Mouse (Mus musculus): ENCODE data around the gene Pawr. TPM values are rescaled to one million over a fixed set of nuclear protein-coding genes. Genes with fewer than 3 reads are reported as not detected.

The Pawr gene
- polyA plus RNA-seq, 1 experiment, result 2.2 TPM

DNA sequence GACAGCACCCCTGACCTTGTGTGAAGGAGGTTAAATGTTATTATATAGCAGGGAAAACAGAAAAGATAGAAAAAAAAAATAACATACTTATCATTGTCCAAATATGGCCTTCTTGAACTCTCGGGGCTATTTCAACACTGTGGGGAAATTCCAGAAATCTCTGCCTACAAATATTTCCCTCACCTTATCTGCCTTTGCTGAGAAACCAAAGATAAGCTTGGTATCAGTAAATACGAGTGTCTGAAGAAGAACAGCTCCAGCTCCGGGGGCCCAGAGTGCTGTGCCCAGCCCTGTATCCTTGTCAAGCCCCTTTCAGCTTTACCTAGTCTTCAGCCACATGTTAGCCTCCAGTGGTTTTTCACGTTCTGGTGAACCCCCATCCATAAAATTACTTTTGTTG lies 113.2 kb downstream of the Pawr start:
- Histone ChIP-seq H3K4me1 (peaks cover 19% of the 10 kb centered on the region), H3K36me3 (replicated peaks; ENCODE audit: low read length) (no peaks in the 10 kb centered on the region), H3K27me3 (replicated peaks) (peaks cover 2% of the 10 kb centered on the region), H3K9me3 (no peaks in the 10 kb centered on the region), H3K4me3 (replicated peaks) (no peak overlapping the region)
- no peak for TF ChIP-seq FLI1 (IDR thresholded peaks at IDR 0.05; ENCODE audit: low read length)
- no peak for TF ChIP-seq GATA1 (IDR thresholded peaks at IDR 0.05; ENCODE audit: borderline replicate concordance, low read length)

- Histone ChIP-seq H3K4me3 (replicated peaks) (no peak overlapping the region), H3K27me3 (replicated peaks) (peaks cover 2% of the 10 kb centered on the region), H3K9me3 (no peaks in the 10 kb centered on the region), H3K4me1 (peaks cover 19% of the 10 kb centered on the region), H3K36me3 (replicated peaks; ENCODE audit: low read length) (no peaks in the 10 kb centered on the region)
- TF ChIP-seq GATA1 (IDR thresholded peaks at IDR 0.05; ENCODE audit: borderline replicate concordance, low read length), result no peak
- no peak for TF ChIP-seq FLI1 (IDR thresholded peaks at IDR 0.05; ENCODE audit: low read length)
These were observed 113.7 kb downstream of the Pawr start for GRCm38 (mm10) chr10:108445606-108446005.

DNA sequence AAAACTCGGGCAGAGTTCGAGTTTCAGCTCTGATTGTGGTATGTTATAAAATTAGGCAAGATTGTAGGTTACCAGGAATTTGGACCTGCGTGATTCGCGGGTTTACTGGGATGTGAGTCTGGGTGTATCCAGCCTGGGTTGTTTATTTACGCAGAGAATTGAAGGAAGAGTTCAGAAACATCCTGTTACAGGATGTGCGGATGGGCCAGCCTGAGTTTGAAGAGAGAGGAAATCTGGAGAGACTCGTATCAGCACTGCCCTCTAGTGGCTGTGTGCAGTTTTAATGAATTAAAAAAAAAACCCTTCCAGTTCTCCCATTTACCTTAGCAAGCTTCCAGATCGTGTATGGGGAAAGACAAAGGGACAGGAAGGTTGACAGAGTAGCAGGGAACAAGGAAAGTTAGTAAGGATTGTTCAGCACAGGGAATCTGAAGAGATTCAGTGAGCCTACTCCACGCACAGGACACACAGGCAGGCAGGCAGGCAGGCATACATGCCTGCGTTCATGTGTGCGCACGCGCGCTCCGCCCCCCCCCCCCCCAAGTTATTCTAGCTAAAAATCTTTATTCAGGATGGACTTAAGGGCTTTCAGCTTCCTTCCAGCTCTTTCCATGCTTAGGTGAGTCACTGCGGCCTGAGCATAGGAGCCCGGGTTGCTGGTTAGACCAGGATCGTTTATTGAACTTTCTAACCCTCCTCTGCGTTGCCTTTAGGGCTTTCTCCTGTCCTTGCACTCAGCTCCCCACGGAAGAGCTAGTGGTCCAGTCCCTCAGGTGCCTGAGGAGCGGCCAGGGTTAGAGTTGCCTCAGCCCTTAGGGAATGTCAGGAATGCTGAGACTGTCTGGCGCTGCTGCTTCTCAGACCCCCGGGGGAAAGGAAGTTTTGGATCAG lies 114.4 kb downstream of the Pawr start:
- Histone ChIP-seq H3K4me1 (peaks cover 19% of the 10 kb centered on the region), H3K4me3 (replicated peaks) (peak overlapping the region; percentile 91), H3K27me3 (replicated peaks) (peaks cover 2% of the 10 kb centered on the region), H3K36me3 (replicated peaks; ENCODE audit: low read length) (no peaks in the 10 kb centered on the region), H3K9me3 (no peaks in the 10 kb centered on the region)
- TF ChIP-seq GATA1 (IDR thresholded peaks at IDR 0.05; ENCODE audit: borderline replicate concordance, low read length), result no peak
- no peak for TF ChIP-seq FLI1 (IDR thresholded peaks at IDR 0.05; ENCODE audit: low read length)

GRCm38 (mm10) chr10:108447211-108447610 lies 115.3 kb downstream of the Pawr start:
- no peaks in the 10 kb centered on the region for H3K9me3 ChIP-seq
- TF ChIP-seq GATA1 (IDR thresholded peaks at IDR 0.05; ENCODE audit: borderline replicate concordance, low read length), result no peak
- TF ChIP-seq FLI1 (IDR thresholded peaks at IDR 0.05; ENCODE audit: low read length), result no peak

GRCm38 (mm10) chr10:108448421-108448820 lies 116.5 kb downstream of the Pawr start:
- H3K9me3 ChIP-seq, result no peaks in the 10 kb centered on the region
- no peak for TF ChIP-seq GATA1 (IDR thresholded peaks at IDR 0.05; ENCODE audit: borderline replicate concordance, low read length)
- TF ChIP-seq FLI1 (IDR thresholded peaks at IDR 0.05; ENCODE audit: low read length), result no peak
- peaks cover 19% of the 10 kb centered on the region for H3K4me1 ChIP-seq
- peaks cover 2% of the 10 kb centered on the region for H3K27me3 ChIP-seq (replicated peaks)
- H3K4me3 ChIP-seq (replicated peaks), result no peak overlapping the region
- no peaks in the 10 kb centered on the region for H3K36me3 ChIP-seq (replicated peaks; ENCODE audit: low read length)

More at GRCm38 (mm10) chr10:108447211-108447610, 115.3 kb downstream of the Pawr start:
- Histone ChIP-seq H3K4me3 (replicated peaks) (no peak overlapping the region), H3K36me3 (replicated peaks; ENCODE audit: low read length) (no peaks in the 10 kb centered on the region), H3K27me3 (replicated peaks) (peaks cover 2% of the 10 kb centered on the region), H3K4me1 (peaks cover 19% of the 10 kb centered on the region)

DNA sequence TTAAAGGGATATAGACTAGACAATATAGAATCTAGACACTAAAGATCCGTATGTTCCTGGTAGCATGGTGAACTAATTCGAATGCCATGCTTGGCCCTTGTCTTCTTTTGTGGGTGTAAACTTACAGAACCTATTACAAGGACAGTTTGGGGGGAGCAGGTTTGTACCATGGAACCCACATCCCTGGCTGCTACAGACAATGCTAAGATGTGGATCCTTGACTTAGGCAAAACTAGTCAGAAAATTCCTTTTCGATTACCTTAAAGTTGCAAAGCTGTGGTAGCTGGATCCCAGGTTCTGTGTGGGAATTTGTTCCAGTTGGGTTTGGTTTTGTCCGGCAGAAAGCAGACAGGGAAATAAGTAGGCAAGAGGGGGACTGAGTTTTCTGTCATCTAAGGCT lies 118.5 kb downstream of the Pawr start:
- H3K27me3 ChIP-seq (replicated peaks), result peaks cover 2% of the 10 kb centered on the region
- peaks cover 19% of the 10 kb centered on the region for H3K4me1 ChIP-seq
- no peak overlapping the region for H3K4me3 ChIP-seq (replicated peaks)
- TF ChIP-seq GATA1 (IDR thresholded peaks at IDR 0.05; ENCODE audit: borderline replicate concordance, low read length), result no peak
- no peak for TF ChIP-seq FLI1 (IDR thresholded peaks at IDR 0.05; ENCODE audit: low read length)
- H3K36me3 ChIP-seq (replicated peaks; ENCODE audit: low read length), result no peaks in the 10 kb centered on the region
- H3K9me3 ChIP-seq, result no peaks in the 10 kb centered on the region

DNA sequence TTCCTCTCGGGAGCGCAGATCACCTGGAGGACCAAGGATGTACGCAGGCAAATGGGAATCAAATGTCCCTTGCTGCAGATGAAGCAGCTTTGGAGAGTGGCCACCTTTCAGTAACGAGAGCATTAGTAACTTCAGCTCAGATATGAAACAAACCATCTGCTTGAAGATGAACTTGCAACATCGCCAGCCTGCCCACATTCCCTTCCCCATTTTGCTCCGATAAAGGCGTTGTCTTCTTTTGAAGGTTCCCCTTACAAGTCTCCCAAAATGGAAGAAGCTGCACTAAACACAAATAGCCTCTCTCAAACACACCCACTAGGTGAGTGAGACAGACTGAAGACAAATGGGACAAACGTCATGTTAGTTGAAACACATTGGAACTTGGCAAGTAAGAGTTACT lies 119.6 kb downstream of the Pawr start:
- no peaks in the 10 kb centered on the region for H3K36me3 ChIP-seq (replicated peaks; ENCODE audit: low read length)
- H3K27me3 ChIP-seq (replicated peaks), result peaks cover 2% of the 10 kb centered on the region
- no peak for TF ChIP-seq GATA1 (IDR thresholded peaks at IDR 0.05; ENCODE audit: borderline replicate concordance, low read length)
- no peak for TF ChIP-seq FLI1 (IDR thresholded peaks at IDR 0.05; ENCODE audit: low read length)
- peaks cover 10% of the 10 kb centered on the region for H3K4me1 ChIP-seq
- H3K4me3 ChIP-seq (replicated peaks), result no peak overlapping the region
- no peaks in the 10 kb centered on the region for H3K9me3 ChIP-seq

- H3K4me1 ChIP-seq, result peaks cover 1% of the 10 kb centered on the region; the same call in 1 of the 2 replicates
- TF ChIP-seq FLI1 (IDR thresholded peaks at IDR 0.05; ENCODE audit: low read length), result no peak
- TF ChIP-seq GATA1 (IDR thresholded peaks at IDR 0.05; ENCODE audit: borderline replicate concordance, low read length), result no peak
- no peaks in the 10 kb centered on the region for H3K9me3 ChIP-seq
- H3K4me3 ChIP-seq (replicated peaks), result no peak overlapping the region
- no peaks in the 10 kb centered on the region for H3K36me3 ChIP-seq (replicated peaks; ENCODE audit: low read length)
- H3K27me3 ChIP-seq (replicated peaks), result no peaks in the 10 kb centered on the region
These were observed 120.5 kb downstream of the Pawr start for GRCm38 (mm10) chr10:108452421-108452820.

DNA sequence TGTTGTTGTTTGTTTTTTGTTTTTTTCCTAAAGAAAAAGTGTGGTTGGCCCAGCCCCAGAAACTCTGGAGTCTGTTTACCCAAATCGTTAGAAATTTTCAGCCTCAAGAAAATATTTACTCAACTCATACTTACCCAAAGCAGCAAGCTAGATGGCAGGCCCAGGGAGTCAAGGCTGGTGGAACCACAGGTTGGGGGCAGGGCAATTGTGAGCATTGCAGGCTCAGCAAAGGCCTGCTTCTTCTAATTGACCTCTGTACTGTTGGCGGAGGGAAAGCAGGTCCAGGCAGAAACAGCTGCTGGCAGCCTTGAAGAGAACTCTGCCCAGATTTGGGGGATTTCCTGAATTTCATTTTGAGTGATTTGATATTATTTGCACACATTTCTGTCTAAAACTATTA lies 121.6 kb downstream of the Pawr start:
- Histone ChIP-seq H3K4me1 (no peaks in the 10 kb centered on the region), H3K36me3 (replicated peaks; ENCODE audit: low read length) (no peaks in the 10 kb centered on the region), H3K9me3 (no peaks in the 10 kb centered on the region), H3K27me3 (replicated peaks) (no peaks in the 10 kb centered on the region), H3K4me3 (replicated peaks) (no peak overlapping the region)
- no peak for TF ChIP-seq FLI1 (IDR thresholded peaks at IDR 0.05; ENCODE audit: low read length)
- TF ChIP-seq GATA1 (IDR thresholded peaks at IDR 0.05; ENCODE audit: borderline replicate concordance, low read length), result no peak

DNA sequence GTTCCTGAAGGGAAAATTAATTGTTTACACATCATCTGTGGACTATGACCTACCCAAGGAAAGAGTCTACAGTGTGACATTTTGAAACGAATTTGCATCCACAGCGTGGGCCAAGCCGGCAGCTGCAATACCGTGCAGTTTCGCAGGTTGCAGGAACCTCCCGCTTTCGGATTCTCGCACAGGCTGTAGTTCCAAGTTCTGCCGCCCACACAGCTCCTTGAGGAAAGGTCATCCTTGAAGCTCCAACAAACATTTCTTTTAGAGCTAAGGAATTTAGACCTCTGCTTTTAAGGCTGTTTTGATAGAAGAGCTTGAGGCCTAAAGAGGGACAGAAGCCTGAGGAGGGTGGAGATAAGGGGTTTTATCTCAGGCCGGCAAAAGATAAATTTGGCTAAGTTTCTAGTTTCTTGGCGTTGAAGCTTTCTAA lies 122.8 kb downstream of the Pawr start:
- H3K36me3 ChIP-seq (replicated peaks; ENCODE audit: low read length), result no peaks in the 10 kb centered on the region
- TF ChIP-seq FLI1 (IDR thresholded peaks at IDR 0.05; ENCODE audit: low read length), result no peak
- TF ChIP-seq GATA1 (IDR thresholded peaks at IDR 0.05; ENCODE audit: borderline replicate concordance, low read length), result no peak
- no peak overlapping the region for H3K4me3 ChIP-seq (replicated peaks)
- H3K27me3 ChIP-seq (replicated peaks), result no peaks in the 10 kb centered on the region
- no peaks in the 10 kb centered on the region for H3K4me1 ChIP-seq
- no peaks in the 10 kb centered on the region for H3K9me3 ChIP-seq

Measured in megakaryocyte, embryonic 14.5 days (primary cell).